Mouse (Mus musculus) midbrain, embryonic 12.5 days (tissue): Measurements from ENCODE around the gene Gpatch1. TPM values are rescaled to one million over a fixed set of nuclear protein-coding genes. Genes with fewer than 3 reads are reported as not detected.

Experiments
- polyA plus RNA-seq: library from polyadenylated mRNA; unstranded; fragments of >200 nt; fragmentation: Nextera tagmentation; extraction: Ambion mirVana; gene quantifications from 2 replicates; pipeline ENCODE4 v1.2.1, GENCODE M21; 2016

Gene Gpatch1
- polyA plus RNA-seq, 1 experiment from 2014 or later: 19.6 TPM

Other genes starting within 250 kb of the Gpatch1 start
- gene Cebpa, start 199.1 kb downstream of the Gpatch1 start, polyA plus RNA-seq: 0.77 TPM in 2 replicates
- 1.0 and 1.2 TPM in 2 replicates for gene Slc7a10, start 132.1 kb downstream of the Gpatch1 start, polyA plus RNA-seq
- 19.3 and 20.7 TPM in 2 replicates for gene Lrp3, start 102.9 kb downstream of the Gpatch1 start, polyA plus RNA-seq
- 1.4 and 1.5 TPM in 2 replicates for gene Rhpn2, start 15.7 kb upstream of the Gpatch1 start, polyA plus RNA-seq
- gene Faap24, start 78.4 kb upstream of the Gpatch1 start, polyA plus RNA-seq: 21.7 and 22.9 TPM in 2 replicates
- gene Cep89, start 78.6 kb upstream of the Gpatch1 start, polyA plus RNA-seq: 49.2 and 52.1 TPM in 2 replicates
- 0.13 TPM in 1 of 2 replicates, not detected in the other for gene Slc7a9, start 130.4 kb upstream of the Gpatch1 start, polyA plus RNA-seq
- gene Tdrd12, start 219.3 kb upstream of the Gpatch1 start, polyA plus RNA-seq: 0.11 and 0.55 TPM in 2 replicates
- 40.4 and 43.5 TPM in 2 replicates for gene Nudt19, start 237.9 kb upstream of the Gpatch1 start, polyA plus RNA-seq